ENCODE assay signal across 8 mouse cellular contexts in genomic region chrX:146962258-146962913, GRCm38 (mm10). TPM values are rescaled to one million over a fixed set of nuclear protein-coding genes. Genes with fewer than 3 reads are reported as not detected.
DNase-seq lines count a peak whose midpoint lies in the region; TF ChIP-seq lines count a peak whose summit lies in the region.

Gene Htr2c, plus strand, starts transcription at chrX:146962513.

- peak; percentile 11 to 19 for DNase-seq in cerebellum, postnatal 25 days
- DNase-seq in cerebellum, adult 18-20 months: no peak
- no peak for DNase-seq in testis, postnatal 14 days (ENCODE audit: low spot score)
- DNase-seq in left cerebral cortex, postnatal 10 days (ENCODE audit: extremely low spot score in 1 of 2, low spot score in 2 of 2): no peak
- DNase-seq in right cerebral cortex, postnatal 25 days: peak; percentile 14
- no peak for DNase-seq in spleen, postnatal 14 days (ENCODE audit: low spot score in 2 of 2)
- DNase-seq in kidney, postnatal 25 days: no peak

- no peaks in the 10 kb centered on the region for H3K27me3 ChIP-seq in testis, adult 2 months (ENCODE audit: control insufficient read depth, insufficient read depth, low read length)

- intact Hi-C loops in left cerebral cortex, postnatal 10 days (cut with DNase I): loop anchor here (10.0 kb wide), 1 partner anchor 1418 kb away; no protein-coding TSS in a partner anchor

- TF ChIP-seq CTCF in testis, adult 2 months (IDR thresholded peaks at IDR 0.05; ENCODE audit: control insufficient read depth, insufficient read depth, insufficient replicate concordance, low read depth, low read length): no peak

- H3K4me1 ChIP-seq in testis, adult 2 months (ENCODE audit: control insufficient read depth, insufficient read depth, low read length): peaks cover 4% of the 10 kb centered on the region

- no peak for TF ChIP-seq POLR2A in testis, adult 2 months (IDR thresholded peaks at IDR 0.05; ENCODE audit: control insufficient read depth, low read depth, low read length)

- no peaks in the 10 kb centered on the region for H3K36me3 ChIP-seq in testis, adult 2 months (ENCODE audit: control insufficient read depth, insufficient read depth, low read length)

- no peak within 1 kb of the TSS for H3K27ac ChIP-seq in testis, adult 2 months (ENCODE audit: control insufficient read depth, insufficient read depth, low read depth, low read length)

- peak within 1 kb of the TSS; percentile 20; the same call in 1 of the 2 replicates for H3K4me3 ChIP-seq in testis, adult 2 months (ENCODE audit: control insufficient read depth, low read depth, low read length)

RNA-seq across cellular contexts. Expression of gene Htr2c, which starts in this region (rescaled TPM):
- 0.04 TPM in 1 of 2 replicates, not detected in the other for polyA plus RNA-seq in testis, adult 2 months (2012; rRNA removed)
- total RNA-seq in left cerebral cortex, postnatal 10 days (2021): 10 to 100 TPM; 26.9 to 32.7 TPM

Comparison
In these comparisons a context has a peak if more than half of its experiments do, and no peak if none do; other contexts are left out.
1. DNase-seq: peak in cerebellum, postnatal 25 days (2 of 2) and right cerebral cortex, postnatal 25 days (single experiment); none in cerebellum, adult 18-20 months (0 of 2), testis, postnatal 14 days (single experiment), left cerebral cortex, postnatal 10 days (0 of 2), spleen, postnatal 14 days (0 of 2) and kidney, postnatal 25 days (0 of 2).